Mouse (Mus musculus) thymus, postnatal 14 days (tissue): ENCODE results near the gene Cd81.

Source experiments
- DNase-seq: peaks from one replicate; pipeline ENCODE4 v3.0.0; 2021

The Cd81 gene

GRCm38 (mm10) chr7:143070506-143071070 is 18.0 kb downstream of the Cd81 start:
- DNase-seq, result no peak

DNA sequence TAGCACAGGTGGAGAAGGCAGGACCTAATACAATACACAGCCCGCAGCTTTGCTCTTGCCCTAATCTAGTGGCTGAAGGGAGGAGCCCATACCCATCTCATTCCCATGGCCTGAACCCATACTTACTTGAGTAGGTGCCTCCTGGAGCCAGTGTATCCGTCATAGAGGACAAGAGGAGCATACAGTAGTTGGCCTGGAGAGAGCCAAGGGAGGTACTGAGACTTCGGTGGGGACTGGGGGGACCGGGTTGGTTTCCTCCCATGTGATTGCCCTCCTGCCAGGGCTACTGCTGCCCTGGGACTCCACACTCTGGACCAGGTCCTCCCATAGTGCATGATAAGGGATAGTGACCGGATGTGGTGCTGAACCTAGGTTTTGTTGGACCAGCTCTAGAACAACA is 20.1 kb downstream of the Cd81 start:
- DNase-seq, result no peak

GRCm38 (mm10) chr7:143073086-143073485 is 20.5 kb downstream of the Cd81 start:
- peak; percentile 55 for DNase-seq

DNA sequence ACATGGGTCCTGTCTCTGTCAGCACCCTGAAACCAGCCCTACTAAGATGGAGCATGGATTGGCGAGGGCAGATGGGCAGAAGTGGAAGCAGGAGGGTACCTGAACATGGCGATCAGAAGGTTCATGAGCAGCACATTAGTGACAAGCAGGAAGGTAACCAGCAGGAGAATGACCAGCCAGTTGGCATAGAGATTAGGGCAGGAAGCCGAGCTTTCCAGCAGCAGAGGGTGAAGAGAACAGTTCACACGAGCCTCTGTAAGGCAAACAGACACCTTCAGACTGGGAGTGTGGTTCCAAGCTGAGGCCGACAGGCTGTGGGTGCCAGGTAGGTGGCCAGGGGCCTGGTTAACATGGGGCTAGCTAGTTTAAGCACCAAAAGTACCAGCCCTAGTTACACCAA is 22.9 kb downstream of the Cd81 start:
- no peak for DNase-seq

- no peak for DNase-seq
Observed at GRCm38 (mm10) chr7:143077351-143077750, 24.8 kb downstream of the Cd81 start.

GRCm38 (mm10) chr7:143082024-143082423 is 29.5 kb downstream of the Cd81 start:
- DNase-seq, result no peak

- no peak for DNase-seq
Observed at GRCm38 (mm10) chr7:143083708-143084107, 31.2 kb downstream of the Cd81 start.

DNA sequence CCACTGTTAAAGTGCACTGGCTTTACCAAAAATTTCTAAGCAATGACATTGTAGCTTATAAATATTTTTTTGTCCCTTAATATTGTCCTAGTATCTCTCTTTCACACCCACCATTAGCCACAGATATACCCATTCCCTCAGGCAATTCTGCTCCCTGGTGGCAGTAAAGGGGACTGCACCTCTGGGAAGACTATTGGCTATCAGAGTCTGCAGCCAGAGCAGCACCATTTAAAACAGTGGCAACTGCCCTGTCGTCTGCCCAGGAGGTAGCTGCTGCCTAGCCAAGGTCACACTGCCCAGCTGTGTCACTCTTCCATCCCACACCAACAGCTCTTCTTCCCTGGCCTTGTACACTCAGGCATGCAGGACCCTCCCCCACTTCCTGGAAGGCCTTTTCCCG is 33.8 kb downstream of the Cd81 start:
- DNase-seq, result peak; percentile 74

- peak; percentile 20 for DNase-seq
Observed at GRCm38 (mm10) chr7:143087070-143087579, 34.6 kb downstream of the Cd81 start.

DNA sequence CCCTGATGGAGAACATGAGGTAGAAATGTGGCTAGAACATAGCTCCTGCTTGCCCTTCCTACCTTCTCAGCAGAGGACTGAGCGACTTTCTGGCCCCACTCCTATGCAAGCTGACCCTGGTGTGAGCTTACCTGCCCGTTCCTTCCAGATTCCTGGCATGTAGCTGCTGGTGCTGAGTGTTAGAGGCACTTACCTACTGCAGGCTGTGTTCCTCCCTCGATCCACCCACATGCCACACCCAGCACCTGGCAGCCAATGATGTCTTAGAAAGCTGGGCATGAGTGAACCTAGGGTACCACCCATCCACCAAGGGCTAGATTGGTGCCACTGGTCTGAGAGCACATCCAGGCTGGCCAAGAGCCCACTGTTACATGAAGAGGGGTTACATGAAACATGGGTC is 41.3 kb downstream of the Cd81 start:
- no peak for DNase-seq

DNA sequence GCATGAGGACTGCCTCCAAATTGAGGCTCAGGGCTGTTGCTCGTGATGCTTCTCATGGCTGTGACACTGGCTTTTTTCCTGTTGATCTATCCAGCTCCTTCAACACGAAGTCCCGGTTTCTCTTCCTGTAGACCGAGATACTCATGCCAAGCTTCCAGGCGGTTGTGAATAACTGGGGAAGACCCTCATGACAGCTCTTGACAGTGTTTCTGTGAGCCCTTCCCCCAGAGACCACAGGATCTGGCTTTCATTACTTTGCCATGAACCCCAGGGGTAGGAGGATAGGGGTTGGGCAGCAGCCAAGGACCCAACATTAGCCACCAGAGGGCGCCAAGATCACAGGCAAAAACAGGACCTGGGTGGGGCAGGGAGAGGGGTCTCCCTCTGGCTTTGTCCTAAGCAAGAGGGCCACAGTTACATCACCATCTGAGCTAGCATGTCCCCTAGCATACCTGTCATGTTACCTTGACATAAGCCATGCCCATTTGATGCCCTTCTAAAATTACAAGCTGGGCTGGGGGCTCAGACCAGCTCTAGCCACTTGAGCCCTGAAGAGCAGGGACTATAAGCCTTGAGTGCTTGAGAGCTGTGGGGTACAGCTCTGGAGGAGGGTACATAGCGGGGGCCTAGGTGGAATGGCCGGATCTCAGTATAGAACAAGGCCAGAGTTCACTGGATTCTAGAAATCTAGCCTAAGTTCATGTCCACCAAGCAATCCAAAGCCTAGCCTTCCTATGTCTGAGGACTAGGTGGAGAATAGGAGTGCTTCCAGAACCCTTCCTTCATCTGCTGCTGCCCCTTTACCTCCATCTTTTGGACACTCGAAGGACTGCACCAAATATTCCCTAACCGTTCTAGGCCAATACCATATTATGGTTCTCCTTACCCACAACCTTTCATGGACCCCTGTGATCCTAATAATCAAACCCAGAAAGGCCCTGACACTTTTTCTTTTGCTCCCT is 42.3 kb downstream of the Cd81 start, which contains the start of gene Trpm5:
TSS of gene Trpm5 (minus strand) at position 51 of the 962 bp plus-strand sequence.
- peak; percentile 67 for DNase-seq

DNA sequence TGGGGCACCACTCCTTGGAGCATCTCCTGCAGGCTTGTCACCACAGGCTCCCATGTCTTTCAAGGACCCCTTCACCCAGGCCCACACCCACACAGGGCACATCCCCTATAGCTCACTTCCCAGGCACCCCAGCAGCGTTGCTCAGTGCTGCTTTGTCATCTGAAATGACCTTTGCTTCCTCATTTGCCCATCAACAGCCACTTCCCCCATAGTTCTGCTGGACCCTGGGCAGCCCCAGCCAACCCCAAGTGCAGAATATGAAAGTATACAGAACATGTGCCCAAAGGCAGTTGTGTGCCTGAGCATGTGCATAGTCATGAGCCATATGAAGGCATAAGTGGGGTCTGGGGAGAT is 43.0 kb downstream of the Cd81 start:
- DNase-seq, result no peak

GRCm38 (mm10) chr7:143100759-143101158 is 48.2 kb downstream of the Cd81 start:
- no peak for DNase-seq

DNA sequence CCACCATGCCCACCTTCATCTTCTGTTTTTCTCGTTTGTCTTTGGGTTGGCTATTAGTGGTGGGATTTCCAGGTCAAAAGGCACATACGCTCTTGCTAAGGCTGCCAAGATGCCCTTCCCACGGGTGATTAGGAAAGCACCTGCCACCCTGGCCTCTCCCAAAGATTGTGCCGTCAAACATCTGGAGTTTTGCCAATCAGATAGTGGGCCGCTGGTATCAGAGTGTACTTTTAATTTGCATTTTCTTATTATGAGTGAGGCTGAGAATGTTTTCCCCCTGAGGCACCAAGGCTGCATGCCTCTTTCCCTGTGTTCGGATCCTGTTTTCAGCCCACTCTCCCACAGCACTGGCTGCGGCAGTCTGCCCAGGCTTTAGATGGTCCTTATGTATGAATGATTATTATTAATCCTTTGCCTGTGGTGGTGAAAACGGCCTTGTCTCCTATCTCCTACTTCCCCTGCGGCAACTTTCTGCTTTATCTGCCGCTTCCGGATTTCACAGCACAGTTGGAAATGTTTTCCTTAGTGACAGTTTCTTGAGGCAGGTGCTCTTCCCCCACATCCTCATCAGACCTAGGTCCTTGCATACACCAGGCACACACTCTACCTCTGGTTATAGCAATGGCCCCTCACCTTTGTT is 52.8 kb downstream of the Cd81 start:
- DNase-seq, result no peak

DNA sequence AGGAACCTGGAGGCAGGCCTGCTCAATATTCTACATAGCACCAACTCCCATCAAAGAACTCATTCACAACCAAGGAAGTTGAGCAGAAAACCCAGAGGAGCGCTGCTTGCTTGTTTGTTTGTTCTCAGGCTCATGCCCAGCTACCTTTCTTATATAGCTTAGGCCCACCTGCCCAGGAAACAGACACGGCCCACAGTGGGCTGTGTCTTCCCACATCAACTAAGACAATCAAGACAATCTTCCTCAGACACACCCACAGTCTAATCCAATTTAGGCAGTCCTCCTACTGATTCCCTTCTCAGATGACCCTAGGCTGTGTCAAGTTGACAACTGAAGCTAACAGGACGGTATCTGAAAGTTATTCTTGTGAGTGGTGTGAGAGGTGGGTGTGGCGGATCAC is 53.5 kb downstream of the Cd81 start, which contains the start of gene Kcnq1:
TSS of gene Kcnq1 (plus strand) at position 301 of the 400 bp plus-strand sequence.
- no peak for DNase-seq

- DNase-seq, result peak; percentile 75
Observed at GRCm38 (mm10) chr7:143106672-143107465, 54.3 kb downstream of the Cd81 start.

DNA sequence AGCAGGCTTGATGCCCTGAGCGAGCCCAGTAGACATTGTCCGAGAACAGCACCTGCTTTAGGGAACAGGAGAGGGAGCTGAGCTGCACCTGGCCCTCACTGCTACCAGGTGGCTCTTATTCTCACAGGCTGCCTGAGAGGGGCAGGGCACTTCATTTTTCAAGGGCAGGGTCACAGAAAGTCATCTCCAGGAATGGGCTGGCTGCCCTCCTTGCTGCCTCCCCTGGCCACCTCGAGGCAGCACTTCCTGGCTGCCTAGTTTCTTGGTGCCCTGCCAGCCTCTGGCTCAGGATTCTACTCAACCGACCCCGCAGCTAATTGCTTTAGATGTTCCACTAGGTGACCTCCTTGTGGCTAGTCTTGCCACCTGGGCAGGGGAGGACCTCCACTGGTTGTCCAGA is 55.7 kb downstream of the Cd81 start:
- no peak for DNase-seq

- DNase-seq, result no peak
Observed at GRCm38 (mm10) chr7:143108996-143109660, 56.6 kb downstream of the Cd81 start.

GRCm38 (mm10) chr7:143109696-143110095 is 57.2 kb downstream of the Cd81 start:
- no peak for DNase-seq

DNA sequence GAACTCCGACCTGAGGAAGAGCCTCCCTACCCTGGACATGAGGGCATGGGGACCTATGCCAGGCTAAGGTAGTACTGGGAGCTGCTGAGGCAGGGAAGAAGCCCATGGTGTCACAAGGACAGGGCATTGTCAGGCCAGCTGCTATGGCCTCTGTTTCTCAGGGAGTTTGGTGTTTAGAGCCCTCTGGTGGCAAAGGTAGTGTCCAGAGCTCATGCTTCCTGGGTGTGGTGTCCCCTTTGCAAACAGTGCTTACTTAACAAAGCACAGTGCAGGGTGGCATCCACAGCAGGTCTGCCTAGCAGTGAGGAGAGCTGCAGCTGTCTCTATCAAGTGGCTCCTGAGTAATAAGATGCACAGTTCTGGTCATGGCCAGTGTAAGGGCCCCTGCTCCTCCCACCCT is 58.3 kb downstream of the Cd81 start:
- no peak for DNase-seq

DNA sequence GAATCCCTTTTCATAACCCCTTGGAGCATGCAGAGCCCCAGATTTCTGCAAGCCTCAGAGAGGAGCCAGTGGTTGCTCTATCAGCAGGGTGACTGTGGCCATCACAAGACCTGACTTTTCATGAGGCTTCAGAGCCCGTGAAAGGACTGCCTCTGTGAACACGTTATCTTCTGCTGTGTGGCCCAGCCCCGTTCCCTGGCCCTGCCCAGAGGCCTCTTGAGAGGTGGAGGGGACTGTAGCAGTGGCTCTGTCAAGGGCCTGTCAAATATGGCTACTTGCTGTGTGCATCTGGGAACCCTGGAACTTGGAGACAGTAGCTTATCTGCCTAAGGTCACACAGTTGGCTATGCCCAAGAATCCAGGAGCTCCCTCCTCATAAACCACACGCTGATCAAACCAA is 59.2 kb downstream of the Cd81 start:
- no peak for DNase-seq

GRCm38 (mm10) chr7:143112395-143112794 is 59.9 kb downstream of the Cd81 start:
- no peak for DNase-seq
